In genomic region chr10:86060267-86060666, GRCm38 (mm10) we compare ENCODE assay signal across 15 mouse cellular contexts. TPM values are rescaled to one million over a fixed set of nuclear protein-coding genes. Genes with fewer than 3 reads are reported as not detected.
"Had no signal": no experiment of that assay in that cellular context is flagged by ENCODE, and none has a peak within 500 bp of the region (broad histone marks: within the 10 kb centered on the region; RNA-seq: fewer than 3 reads in every experiment).

No protein-coding gene starts in this region.

- H3K27ac ChIP-seq: limb, embryonic 15.5 days; liver, embryonic 12.5 days; midbrain, embryonic 15.5 days had no signal

- DNase-seq: kidney, adult 11 months; lung, embryonic 14.5 days; lung, postnatal 10 days; lung, postnatal 4 days; right cerebral cortex, adult 18-20 months; right cerebral cortex, postnatal 25 days; thymus, postnatal 36 days had no signal

- H3K4me3 ChIP-seq: limb, embryonic 15.5 days; liver, embryonic 12.5 days; megakaryocyte, embryonic 14.5 days; midbrain, embryonic 15.5 days had no signal

RNA-seq across cellular contexts. Expression of gene Bpifc, which starts 48.6 kb away (rescaled TPM):
- total RNA-seq: layer of hippocampus, adult 18-20 months; layer of hippocampus, postnatal 10 days; left cerebral cortex, postnatal 14 days; monocyte, adult 5-6 weeks had no signal
